Mouse (Mus musculus) lung, postnatal 0 days (tissue): ENCODE measurements at regions not wholly inside any gene's neighbourhood (a gene's known extent, or its start where the extent isn't known, plus 50 kb on each side); places are given as distances from the start of the nearest gene placed in this dataset.
A peak's percentile ranks its signal among the peaks of the same experiment; 100 is the strongest.

Experiments used
- ATAC-seq: fragments of 200-750 bp; cut with Nextera tagmentation; 2 replicates; pipeline ENCODE4 v1.8.0; 2017; ENCODE audit warnings: moderate library complexity
- DNase-seq: peaks from one replicate; pipeline ENCODE4 v3.0.0-alpha.2; 2016; ENCODE audit warnings: low spot score
- H3K27ac ChIP-seq: fragments of 300-500 bp; sonication (generic); 2 replicates; pipeline ENCODE4 v1.5.1; 2014; ENCODE audit warnings: antibody characterized with exemption, mild to moderate bottlenecking, low read length, mixed read lengths
- H3K27me3 ChIP-seq: fragments of 300-500 bp; sonication (generic); replicated peaks from 2 replicates; pipeline ENCODE4 v1.6.1; 2014; ENCODE audit warnings: low read length, mixed read lengths; ENCODE audit not compliant: insufficient read depth
- H3K36me3 ChIP-seq: fragments of 300-500 bp; sonication (generic); 2 replicates; pipeline ENCODE4 v1.6.1; 2014; ENCODE audit warnings: low read length, mixed read lengths; ENCODE audit not compliant: insufficient read depth
- H3K4me1 ChIP-seq: fragments of 300-500 bp; sonication (generic); 2 replicates; pipeline ENCODE4 v1.6.1; 2014; ENCODE audit warnings: antibody characterized with exemption, low read depth, low read length, mixed read lengths; ENCODE audit not compliant: insufficient read depth
- H3K4me2 ChIP-seq: fragments of 300-500 bp; sonication (generic); replicated peaks from 2 replicates; pipeline ENCODE4 v1.6.1; 2014; ENCODE audit warnings: low read depth, mild to moderate bottlenecking, low read length, moderate library complexity, mixed read lengths
- H3K4me3 ChIP-seq: fragments of 300-500 bp; sonication (generic); 2 replicates; pipeline ENCODE4 v1.5.1; 2014; ENCODE audit warnings: low read depth, low read length
- H3K9ac ChIP-seq: fragments of 300-500 bp; sonication (generic); replicated peaks from 2 replicates; pipeline ENCODE4 v1.6.1; 2014; ENCODE audit warnings: low read depth, mild to moderate bottlenecking
- H3K9me3 ChIP-seq: fragments of 300-500 bp; sonication (generic); 2 replicates; pipeline ENCODE4 v1.6.1; 2016; ENCODE audit warnings: low read length, mixed read lengths
- CTCF ChIP-seq: IDR thresholded peaks from 2 replicates; pipeline ENCODE4 v1.5.1; 2016; ENCODE audit warnings: antibody characterized with exemption, mild to moderate bottlenecking
- EP300 ChIP-seq: IDR thresholded peaks from 2 replicates; pipeline ENCODE4 v1.6.1; 2016; ENCODE audit warnings: antibody characterized with exemption, mild to moderate bottlenecking, control low read depth
- WGBS: fragments of 180-500 bp; shearing (Covaris S2); extraction: QIAGEN DNeasy Blood & Tissue Kit; methylation state at CpG from one replicate; pipeline ENCODE4 v1.1.7; 2014; 5-methylcytosine and 5-hydroxymethylcytosine counted together

GRCm38 (mm10) chr11:21016133-21016746 is 74.9 kb upstream of the Peli1 start:
- WGBS = 33% methylated on average over 4 of the region's 4 CpGs
- ATAC-seq (no peak), DNase-seq (no peak)
- Histone ChIP-seq H3K9me3 (no peaks in the 10 kb centered on the region), H3K27me3 (no peaks in the 10 kb centered on the region), H3K4me1 (peaks cover 4% of the 10 kb centered on the region), H3K36me3 (no peaks in the 10 kb centered on the region), H3K27ac (no peak overlapping the region), H3K9ac (no peak overlapping the region), H3K4me2 (no peak overlapping the region), H3K4me3 (no peak overlapping the region)
- no peak for TF ChIP-seq CTCF
- TF ChIP-seq EP300 = no peak

DNA sequence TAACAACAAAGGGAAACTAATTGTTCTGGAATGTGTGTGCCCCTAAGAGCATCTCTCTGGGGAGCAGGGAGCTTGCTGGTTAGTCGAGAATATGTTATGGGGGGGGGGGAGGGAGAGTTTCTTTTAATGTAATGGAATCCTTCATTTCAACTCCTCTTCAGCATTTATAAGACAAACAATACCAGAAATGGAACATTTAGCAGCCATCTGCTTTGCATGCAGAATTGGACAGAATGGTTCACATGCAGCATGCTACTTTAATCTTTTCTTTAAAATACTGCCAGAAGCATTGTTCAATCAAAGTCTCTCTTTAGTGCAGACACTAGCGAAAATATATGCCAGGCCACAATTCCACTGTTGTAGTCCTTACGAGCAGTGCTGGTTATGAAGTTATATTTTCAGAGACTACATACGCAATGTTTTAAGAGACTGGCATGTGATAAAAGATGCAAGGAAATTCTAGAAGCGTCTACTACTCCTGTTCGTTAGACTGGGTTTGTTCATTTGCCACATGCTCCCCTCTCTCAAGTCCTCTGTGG is 74.2 kb upstream of the Peli1 start:
- no peak overlapping the region for H3K9ac ChIP-seq
- H3K27ac ChIP-seq = no peak overlapping the region
- DNase-seq = no peak
- no peaks in the 10 kb centered on the region for H3K27me3 ChIP-seq
- no peak for ATAC-seq
- no peak overlapping the region for H3K4me3 ChIP-seq
- no peaks in the 10 kb centered on the region for H3K9me3 ChIP-seq
- no peaks in the 10 kb centered on the region for H3K36me3 ChIP-seq
- peaks cover 4% of the 10 kb centered on the region for H3K4me1 ChIP-seq
- H3K4me2 ChIP-seq = no peak overlapping the region
- 71% methylated on average over 6 of the region's 6 CpGs for WGBS
- TF ChIP-seq EP300 = no peak
- no peak for TF ChIP-seq CTCF

GRCm38 (mm10) chr11:21019829-21020228 is 71.3 kb upstream of the Peli1 start:
- H3K27ac ChIP-seq = no peak overlapping the region
- H3K36me3 ChIP-seq = no peaks in the 10 kb centered on the region
- H3K4me3 ChIP-seq = no peak overlapping the region
- H3K4me1 ChIP-seq = peaks cover 4% of the 10 kb centered on the region
- ATAC-seq (no peak), DNase-seq (no peak)
- WGBS = 64% methylated on average over 2 of the region's 2 CpGs
- no peaks in the 10 kb centered on the region for H3K9me3 ChIP-seq
- TF ChIP-seq EP300 (no peak), CTCF (no peak)
- H3K4me2 ChIP-seq = no peak overlapping the region
- no peaks in the 10 kb centered on the region for H3K27me3 ChIP-seq
- H3K9ac ChIP-seq = no peak overlapping the region

DNA sequence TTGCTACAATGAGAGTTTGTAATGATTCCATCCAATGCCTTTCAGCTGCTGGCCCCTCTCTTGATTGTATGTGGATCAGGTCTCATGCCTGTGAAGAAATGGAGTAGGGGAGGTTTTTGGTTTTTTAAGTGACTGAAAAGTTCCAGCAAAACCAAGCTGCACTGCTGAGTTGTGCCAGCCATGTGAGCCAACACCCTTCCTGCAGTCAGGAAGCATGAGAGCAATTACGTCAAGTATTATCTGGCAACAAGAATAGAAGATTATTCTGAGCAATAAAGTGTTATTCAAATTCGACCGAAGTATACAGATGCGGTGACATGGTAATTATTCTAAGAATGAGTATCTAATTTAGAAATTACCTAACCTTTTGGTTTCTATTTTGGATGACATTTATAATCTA is 67.0 kb upstream of the Peli1 start:
- TF ChIP-seq EP300 (peak; percentile 32), CTCF (no peak)
- no peaks in the 10 kb centered on the region for H3K36me3 ChIP-seq
- H3K9ac ChIP-seq = no peak overlapping the region
- WGBS = 57% methylated on average over 4 of the region's 4 CpGs
- H3K27me3 ChIP-seq = no peaks in the 10 kb centered on the region
- H3K4me3 ChIP-seq = no peak overlapping the region
- no peaks in the 10 kb centered on the region for H3K4me1 ChIP-seq
- H3K4me2 ChIP-seq = no peak overlapping the region
- ATAC-seq (peak; percentile 80), DNase-seq (peak; percentile 61)
- H3K9me3 ChIP-seq = no peaks in the 10 kb centered on the region
- peak overlapping the region; percentile 57; the same call in 1 of the 2 replicates for H3K27ac ChIP-seq

- ATAC-seq = peak; percentile 68
- Histone ChIP-seq H3K4me1 (no peaks in the 10 kb centered on the region), H3K4me2 (no peak overlapping the region), H3K9me3 (no peaks in the 10 kb centered on the region), H3K36me3 (no peaks in the 10 kb centered on the region), H3K27me3 (no peaks in the 10 kb centered on the region), H3K9ac (no peak overlapping the region), H3K4me3 (no peak overlapping the region), H3K27ac (no peak overlapping the region)
- no peak for TF ChIP-seq CTCF
- no peak for TF ChIP-seq EP300
- WGBS = 22% methylated on average over 2 of the region's 2 CpGs
- peak; percentile 68 for DNase-seq
Observed at GRCm38 (mm10) chr11:21024521-21024920, 66.6 kb upstream of the Peli1 start.

GRCm38 (mm10) chr11:21027299-21027698 is 63.8 kb upstream of the Peli1 start:
- Histone ChIP-seq H3K9ac (no peak overlapping the region), H3K9me3 (no peaks in the 10 kb centered on the region), H3K4me3 (no peak overlapping the region), H3K27ac (no peak overlapping the region), H3K4me2 (no peak overlapping the region), H3K4me1 (no peaks in the 10 kb centered on the region), H3K36me3 (no peaks in the 10 kb centered on the region), H3K27me3 (no peaks in the 10 kb centered on the region)
- WGBS = 75% methylated on average over 4 of the region's 4 CpGs
- TF ChIP-seq EP300 = no peak
- TF ChIP-seq CTCF = no peak
- ATAC-seq = no peak
- DNase-seq = no peak

GRCm38 (mm10) chr11:21030362-21030761 is 60.7 kb upstream of the Peli1 start:
- Histone ChIP-seq H3K27ac (no peak overlapping the region), H3K9me3 (no peaks in the 10 kb centered on the region), H3K36me3 (no peaks in the 10 kb centered on the region), H3K4me2 (no peak overlapping the region), H3K4me1 (peaks cover 13% of the 10 kb centered on the region; the same call in 1 of the 2 replicates), H3K27me3 (no peaks in the 10 kb centered on the region), H3K4me3 (no peak overlapping the region), H3K9ac (no peak overlapping the region)
- TF ChIP-seq EP300 (no peak), CTCF (no peak)
- ATAC-seq (no peak), DNase-seq (no peak)
- WGBS = 90% methylated on average over 6 of the region's 6 CpGs
